Mouse (Mus musculus): Measurements from ENCODE around the gene Adgb.

The Adgb gene

DNA sequence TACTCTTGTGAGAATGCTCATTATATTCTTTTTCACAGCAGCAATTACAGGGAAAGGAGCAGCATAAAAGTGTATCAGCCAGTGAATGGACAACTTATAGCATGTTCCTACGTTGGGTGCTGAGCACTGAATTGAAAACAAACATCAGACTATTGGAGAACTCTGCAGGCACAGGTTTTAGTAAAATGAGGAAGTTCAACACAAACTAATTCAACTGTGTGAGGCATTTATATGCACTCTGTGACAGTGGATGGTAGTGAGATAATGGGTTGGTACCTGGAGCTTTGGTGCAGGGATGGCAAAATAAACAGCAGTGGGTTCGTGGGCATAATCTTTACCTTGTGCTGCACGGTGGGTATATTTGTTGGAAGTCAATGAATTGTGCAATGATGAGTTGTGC, 121.6 kb downstream of the Adgb start:
- in situ Hi-C loops (cut with MseI, MboI), result no loop called here

DNA sequence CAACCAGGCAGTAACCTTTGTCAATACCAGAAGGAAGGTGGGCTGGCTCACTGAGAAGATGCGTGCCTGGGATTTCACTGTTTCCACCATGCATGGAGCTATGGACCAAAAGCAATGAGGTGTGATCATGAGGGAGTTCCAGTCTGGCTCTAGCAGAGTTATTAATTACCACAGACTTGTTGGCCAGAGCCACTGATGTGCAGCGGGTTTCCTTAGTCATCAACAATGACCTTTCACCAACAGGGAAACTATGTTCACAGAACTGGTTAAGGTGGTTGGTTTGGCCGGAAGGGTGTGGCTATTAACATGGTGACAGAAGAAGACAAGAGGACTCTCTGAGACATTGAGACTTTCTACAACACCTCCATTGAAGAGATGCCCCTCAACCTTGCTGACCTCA, 128.2 kb downstream of the Adgb start:
- in situ Hi-C loops (cut with MseI, MboI), result no loop called here

DNA sequence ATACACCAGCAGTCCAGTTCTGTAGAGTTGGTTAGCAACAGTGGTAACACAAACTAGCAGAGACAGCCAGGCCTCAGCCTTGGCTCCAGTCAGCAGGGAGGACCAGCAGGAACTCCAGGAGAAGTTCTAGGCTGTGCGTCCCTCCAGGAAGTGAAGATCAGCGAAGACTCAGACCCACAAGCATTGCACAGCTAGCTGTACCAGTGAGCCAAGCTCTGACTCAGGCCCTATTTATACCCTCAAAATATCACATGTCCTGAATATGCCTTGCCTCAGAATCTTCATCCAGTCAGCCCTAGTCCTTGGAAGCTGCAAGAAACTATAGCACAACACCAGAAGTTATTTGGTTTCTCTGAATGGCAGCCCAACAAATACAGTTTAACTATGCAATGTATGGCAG, 146.6 kb downstream of the Adgb start:
- in situ Hi-C loops (cut with MseI, MboI), result loop anchor here (10.0 kb wide), 1 partner anchor 531 kb away; no protein-coding TSS in a partner anchor

DNA sequence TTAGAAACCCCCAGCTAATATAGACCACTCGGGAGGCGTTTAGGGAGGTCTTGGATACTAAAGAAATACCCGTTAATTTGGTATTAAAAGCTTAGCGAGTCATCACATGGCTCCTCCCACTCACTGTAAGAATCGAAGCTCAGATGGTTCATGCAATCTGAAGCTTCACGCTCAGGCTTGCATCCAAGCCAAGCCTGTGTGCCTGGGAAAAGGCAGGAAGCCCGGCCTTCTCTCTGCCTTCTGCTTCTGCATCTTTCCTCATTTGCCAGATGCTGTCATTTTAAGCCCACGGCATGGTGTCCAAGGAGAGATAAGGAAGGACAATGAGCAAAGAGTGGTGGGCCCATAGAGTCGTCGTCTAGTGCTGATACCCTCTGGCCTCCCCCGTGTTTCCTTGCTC, 149.2 kb downstream of the Adgb start:
- in situ Hi-C loops (cut with MseI, MboI), result loop anchor here (10.0 kb wide), 1 partner anchor 528 kb away; no protein-coding TSS in a partner anchor

DNA sequence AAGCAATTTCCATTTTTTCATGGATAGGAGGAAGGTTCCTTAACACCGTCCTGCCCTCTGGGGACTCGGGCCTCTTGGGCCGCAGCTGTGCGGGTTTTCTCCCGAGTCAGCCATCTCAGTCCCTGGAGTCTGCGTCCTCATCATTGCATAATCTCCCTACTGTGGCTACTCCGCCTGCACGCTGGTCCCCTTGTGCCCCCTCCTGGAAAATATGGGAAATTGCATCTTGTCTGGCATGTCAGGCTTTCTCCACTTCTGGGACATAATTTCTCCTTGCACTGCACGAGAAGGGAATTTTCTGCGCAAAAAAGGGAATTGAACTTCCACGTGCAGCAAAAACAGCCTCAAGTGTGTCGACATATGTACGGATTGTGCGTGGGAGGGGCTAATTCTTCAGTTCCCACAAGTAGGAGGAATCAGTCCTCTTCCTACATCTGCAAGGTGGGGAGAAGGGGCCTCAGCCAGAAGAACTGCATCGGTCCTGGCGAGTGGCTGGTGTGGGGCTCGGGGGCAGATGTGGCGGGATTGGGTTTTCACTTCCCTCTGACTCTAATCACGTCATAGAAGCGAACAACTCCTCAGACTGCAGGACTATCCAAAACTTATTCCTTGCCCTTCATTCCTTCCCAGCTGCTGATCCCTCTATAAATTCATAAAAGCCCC, 150.9 kb downstream of the Adgb start:
- in situ Hi-C loops (cut with MseI, MboI), result loop anchor here (10.0 kb wide), 1 partner anchor 526 kb away; no protein-coding TSS in a partner anchor

DNA sequence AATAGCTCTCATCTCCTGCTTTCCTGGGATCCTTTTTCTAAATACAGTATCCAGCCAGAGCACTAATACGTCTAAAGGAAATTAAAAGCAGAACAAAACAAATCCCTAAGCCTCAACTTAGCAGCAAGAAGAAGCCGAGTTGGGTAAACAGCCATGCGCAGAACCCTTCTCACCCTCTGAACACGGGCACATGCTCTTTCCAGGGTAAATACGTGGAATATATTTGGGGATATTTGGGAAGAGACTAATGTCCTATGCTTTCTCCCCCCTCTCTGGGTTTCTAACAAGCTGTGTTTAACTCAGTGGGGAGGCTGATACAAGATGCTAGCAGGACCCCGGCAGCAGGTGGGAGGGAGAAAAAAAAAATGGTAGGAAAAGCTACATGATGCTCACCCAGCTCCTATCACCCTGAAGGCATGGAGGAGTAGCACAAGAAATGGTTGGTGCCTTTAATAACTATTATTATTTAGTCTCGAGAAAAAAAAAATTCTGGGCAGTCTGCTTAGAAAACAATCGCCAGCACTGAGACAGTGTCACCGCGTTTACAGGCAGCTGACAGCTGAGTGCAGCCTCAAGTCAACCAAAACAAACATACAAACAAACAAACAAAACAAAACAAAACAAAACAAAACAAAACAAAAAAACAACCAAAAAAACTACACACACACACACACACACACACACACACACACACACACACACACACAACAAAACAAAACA, 151.6 kb downstream of the Adgb start:
- in situ Hi-C loops (cut with MseI, MboI), result loop anchor here (10.0 kb wide), 1 partner anchor 526 kb away; no protein-coding TSS in a partner anchor

DNA sequence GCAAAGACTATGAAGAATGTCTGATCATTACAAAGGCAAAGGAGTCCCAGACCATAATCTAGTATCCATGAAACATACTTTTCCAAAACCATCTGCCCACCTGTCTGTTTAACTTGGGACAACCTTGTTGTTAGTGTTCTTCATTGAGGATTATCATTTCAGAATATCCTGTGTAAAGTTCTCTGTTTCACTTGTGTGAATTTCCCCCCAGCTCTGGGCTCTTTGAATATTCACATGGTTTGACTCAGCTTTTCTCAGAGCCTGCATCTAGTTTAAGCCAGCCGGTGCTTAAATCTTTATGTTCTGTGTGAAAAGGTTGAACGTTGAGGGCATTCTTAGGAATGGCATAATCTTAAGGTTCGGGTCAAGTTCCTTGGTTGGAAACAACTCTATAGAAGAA, 154.0 kb downstream of the Adgb start:
- in situ Hi-C loops (cut with MseI, MboI), result no loop called here

DNA sequence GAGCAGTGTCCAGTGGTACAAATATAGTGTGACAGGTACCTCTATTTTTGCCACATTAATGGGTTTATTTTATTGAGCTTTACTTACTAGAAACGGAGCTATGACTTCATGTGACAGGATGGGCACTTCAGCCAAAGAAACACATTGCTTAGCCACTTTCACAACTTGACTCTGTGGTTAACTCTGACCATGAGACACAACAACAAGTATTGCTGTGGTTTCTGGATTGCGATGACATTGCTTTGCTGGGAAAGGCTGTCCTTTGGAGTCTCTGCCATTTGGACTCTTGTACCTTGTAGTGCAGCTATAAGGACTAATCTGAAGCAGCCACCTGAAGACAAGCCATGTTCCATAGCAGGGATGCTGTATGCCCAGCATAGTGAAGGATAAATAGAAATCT, 156.5 kb downstream of the Adgb start:
- in situ Hi-C loops (cut with MseI, MboI), result no loop called here

DNA sequence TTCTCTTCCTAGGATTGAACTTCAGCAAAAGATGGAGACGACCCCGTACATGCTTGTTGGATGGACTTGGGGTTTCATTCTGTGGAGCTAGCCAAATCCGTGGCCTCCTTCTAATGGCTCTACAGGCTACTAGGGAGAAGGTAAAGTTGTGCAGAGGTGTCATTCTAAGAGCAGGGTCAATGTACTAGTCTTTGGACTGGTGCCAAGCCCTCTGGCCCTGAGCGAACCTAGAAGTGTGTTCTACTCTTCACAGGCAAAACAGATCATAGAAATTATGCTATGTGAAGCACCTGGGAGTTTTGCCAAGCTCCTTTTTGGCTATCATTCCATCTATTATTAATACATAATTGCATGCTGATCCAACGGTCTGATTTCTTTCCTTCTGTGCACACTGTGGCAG, 157.6 kb downstream of the Adgb start:
- in situ Hi-C loops (cut with MseI, MboI), result no loop called here

DNA sequence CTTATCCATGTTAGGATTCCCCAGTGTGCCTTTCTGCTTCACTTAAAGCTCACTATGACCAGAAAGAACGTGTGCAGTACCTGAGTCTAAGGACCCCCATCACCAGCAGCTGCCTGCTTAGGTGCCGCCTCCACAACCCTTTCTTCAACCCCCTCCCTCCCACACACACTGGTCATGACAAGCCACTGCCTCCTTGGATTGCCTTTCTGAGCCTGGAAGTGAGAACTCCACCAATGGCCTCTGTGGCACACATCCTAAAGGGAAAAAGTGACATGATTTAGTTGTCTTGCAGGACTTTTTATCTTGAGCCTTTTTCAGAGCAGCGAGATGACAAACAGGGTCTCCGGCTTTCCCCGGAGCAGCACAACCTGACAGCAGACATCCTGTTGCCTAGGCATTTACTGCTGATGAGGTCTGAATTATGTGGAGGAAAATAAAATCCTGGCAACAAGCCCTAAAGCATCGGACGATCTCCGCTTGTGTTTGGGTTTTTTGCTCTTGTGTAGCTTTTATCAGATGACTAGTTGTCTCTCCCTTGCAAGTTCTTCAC, 162.2 kb downstream of the Adgb start:
- in situ Hi-C loops (cut with MseI, MboI), result no loop called here

DNA sequence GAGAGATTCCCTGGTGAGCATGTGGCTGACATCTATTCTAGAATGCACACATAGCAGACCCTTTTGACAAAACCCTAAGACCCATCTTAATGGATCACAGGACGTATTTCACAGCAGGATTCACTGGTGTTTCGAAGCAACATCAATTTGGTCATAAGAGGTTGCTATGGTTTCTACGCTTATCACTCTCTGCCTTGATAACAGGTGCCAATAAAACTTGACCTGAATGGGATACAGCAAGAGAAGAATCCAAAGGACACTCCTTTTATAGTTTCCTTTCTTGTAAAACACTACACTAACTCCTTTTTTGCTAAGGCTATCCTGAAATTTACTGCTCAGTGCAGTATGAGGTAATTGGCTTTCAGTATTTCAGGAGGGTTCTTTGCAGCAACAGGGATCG, 163.1 kb downstream of the Adgb start:
- in situ Hi-C loops (cut with MseI, MboI), result no loop called here

DNA sequence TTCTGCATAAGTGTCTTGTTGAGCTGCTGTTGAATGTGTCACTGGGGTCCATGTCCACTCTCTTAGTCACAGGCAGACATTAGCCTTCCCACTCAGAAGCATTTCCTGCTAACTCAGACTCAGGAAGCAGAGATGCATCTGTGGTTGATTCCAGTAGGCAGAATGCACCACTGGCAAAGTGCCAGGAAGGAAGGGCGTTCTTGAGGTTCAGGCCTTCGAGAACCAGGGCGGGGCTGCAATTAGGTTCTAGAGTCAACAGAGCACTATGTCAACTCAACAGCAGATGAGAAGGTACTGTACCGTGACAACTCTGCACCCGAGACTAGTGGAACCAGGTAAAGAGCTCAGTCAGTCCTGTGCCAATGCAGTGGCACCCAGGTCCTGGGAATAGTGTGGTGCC, 164.7 kb downstream of the Adgb start:
- in situ Hi-C loops (cut with MseI, MboI), result no loop called here

DNA sequence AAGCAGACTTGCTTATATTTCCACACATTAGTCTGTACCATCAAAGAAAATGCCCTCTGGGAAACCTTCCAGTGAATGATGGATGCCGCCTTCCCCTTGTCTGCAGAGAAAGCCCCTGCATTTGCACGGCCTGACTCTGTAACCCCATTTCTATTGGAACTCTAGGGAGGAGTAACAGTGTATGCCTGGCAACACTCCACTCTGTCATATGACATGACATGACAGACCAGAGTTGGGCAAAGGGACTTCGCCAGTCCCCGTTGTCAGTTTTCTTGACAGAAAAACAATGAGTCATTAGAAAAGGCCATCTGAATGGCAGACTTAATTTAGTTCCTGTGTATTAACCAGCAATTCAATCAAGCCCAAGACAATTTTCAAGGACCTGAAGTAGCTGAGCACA, 167.8 kb downstream of the Adgb start:
- in situ Hi-C loops (cut with MseI, MboI), result no loop called here

DNA sequence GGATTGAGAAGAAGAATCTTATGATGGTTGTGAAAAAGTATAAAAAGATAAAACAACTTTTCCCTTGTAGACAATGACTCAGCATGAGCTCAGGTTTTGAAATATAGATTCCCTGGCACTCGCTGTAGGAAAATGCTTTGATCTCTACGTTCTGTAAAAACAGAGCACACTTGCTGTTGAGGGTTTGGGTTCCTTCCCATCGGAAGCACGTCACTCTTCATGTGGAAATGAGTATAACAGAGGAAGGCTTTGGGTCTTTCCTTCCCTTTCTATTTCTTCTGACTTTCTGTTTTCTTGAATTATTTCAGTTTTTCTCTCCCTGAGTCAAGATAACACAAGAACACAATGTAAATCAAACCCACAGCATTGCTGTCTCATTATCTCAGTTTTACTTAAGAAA, 170.4 kb downstream of the Adgb start:
- in situ Hi-C loops (cut with MseI, MboI), result no loop called here

DNA sequence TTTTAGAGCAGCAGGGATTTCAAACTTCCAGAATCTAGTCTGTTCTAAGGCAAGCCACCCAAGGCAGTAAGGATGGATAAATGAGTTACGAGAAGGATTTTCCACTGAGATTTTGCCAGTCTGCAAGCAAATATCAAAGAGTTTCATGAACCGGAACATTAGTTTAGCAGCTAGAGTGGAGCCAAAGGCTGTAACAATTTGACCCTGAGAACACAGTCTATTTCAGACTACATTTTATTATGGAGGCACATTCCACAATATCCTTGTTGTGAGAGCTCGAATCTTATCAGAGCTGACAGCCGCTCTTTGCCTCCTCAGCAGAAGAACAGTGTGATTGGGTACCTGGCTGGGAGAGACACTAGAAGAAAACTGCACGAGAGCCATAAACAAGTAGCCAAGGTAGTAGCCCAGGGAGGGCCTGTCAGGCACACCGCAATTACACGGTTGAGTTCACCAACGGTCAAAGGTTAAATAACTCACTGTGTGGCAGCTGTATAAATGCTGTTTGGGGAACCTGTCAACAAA, 171.1 kb downstream of the Adgb start:
- in situ Hi-C loops (cut with MseI, MboI), result no loop called here

DNA sequence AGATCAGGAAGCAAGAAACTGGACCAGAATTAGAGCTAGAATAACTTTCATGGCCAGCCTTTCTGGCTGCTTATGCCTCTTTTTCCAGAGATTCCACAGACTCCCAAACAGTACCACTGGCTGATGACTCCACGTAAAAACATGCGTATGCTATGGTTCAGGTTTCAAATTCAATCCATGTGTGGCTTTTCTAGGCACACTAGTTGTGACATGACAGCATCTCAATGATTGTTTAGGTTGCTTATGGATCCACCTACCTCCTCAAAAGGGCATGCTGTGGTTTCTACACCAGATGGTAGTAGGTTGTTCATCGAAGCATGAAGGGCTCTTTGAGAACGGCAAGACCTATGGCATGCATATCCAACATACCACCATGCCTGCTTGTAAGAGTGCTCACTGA, 172.1 kb downstream of the Adgb start:
- in situ Hi-C loops (cut with MseI, MboI), result no loop called here

DNA sequence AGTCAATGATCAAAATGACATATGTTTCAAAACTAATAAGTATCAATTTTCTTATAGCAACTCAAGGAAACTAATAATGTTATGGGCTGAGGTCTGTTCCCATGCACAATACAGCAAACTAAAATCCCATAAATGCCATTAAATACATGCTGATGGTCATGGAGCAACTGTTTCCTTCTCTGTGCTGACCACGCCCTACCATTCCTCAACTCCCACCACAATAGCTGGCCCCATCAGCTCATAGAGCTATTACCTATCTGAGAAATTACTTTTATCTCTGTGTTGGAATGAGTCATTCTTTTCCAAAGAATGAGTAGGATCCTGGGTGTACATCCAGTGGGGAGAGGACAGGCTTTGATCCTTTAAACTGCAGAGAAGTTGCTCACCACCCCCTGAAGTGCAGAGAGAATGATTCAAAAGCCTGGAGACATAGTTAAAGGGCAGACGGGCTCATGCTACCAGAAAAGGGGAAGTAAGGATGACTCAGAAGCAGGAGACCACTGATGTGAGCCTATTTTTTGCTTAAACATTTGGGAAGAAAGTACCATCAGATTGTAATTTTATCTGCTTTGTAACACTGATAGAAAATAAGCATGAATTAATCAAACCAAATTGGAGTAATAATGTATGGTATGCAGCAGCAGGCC, 184.8 kb downstream of the Adgb start:
- in situ Hi-C loops (cut with MseI, MboI), result no loop called here
